Mouse (Mus musculus) right cerebral cortex, postnatal 36 days (tissue): Measurements from ENCODE around the gene Mettl6.

ENCODE experiments used
- DNase-seq, 2 experiments: peaks; one replicate each; pipeline ENCODE4 v3.0.0; 2022; ENCODE audit warnings: low spot score in 2 of 2, mixed read lengths in 1 of 2

Mettl6 gene

GRCm38 (mm10) chr14:31433126-31433525 lies 61.7 kb downstream of the Mettl6 start:
- no peak for DNase-seq

GRCm38 (mm10) chr14:31432424-31432823 lies 62.4 kb downstream of the Mettl6 start:
- DNase-seq = no peak

- no peak for DNase-seq
These were observed 63.0 kb downstream of the Mettl6 start for GRCm38 (mm10) chr14:31431789-31432330.

- no peak for DNase-seq
These were observed 65.8 kb downstream of the Mettl6 start for GRCm38 (mm10) chr14:31429004-31429395.

- DNase-seq = peak; percentile 77 to 81
These were observed 66.4 kb downstream of the Mettl6 start for GRCm38 (mm10) chr14:31428211-31429003.
